Comparison of ENCODE assay signal across 8 mouse cellular contexts in the genomic region with DNA sequence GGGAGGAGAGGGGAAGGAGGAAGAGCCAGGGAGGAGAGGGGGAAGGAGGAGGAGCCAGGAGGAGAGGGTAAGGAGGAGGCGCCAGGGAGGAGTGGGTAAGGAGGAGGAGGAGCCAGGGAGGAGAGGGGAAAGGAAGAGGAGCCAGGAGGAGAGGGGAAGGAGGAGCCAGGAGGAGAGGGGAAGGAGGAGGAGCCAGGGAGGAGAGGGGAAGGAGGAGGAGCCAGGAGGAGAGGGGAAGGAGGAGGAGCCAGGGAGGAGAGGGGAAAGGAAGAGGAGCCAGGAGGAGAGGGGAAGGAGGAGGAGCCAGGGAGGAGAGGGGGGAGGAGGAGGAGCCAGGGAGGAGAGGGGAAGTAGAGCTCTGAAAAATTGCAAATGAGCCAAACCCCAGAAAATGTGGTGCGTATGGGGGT. TPM values are rescaled to one million over a fixed set of nuclear protein-coding genes. Genes with fewer than 3 reads are reported as not detected.
DNase-seq lines count a peak whose midpoint lies in the region; ATAC-seq and TF ChIP-seq lines count a peak whose summit lies in the region.
"Not testable (repeated sequence)": the region's sequence is repeated elsewhere in the genome, so short reads cannot be mapped to it uniquely, and the experiment has no call there.
"Had no signal": no experiment of that assay in that cellular context is flagged by ENCODE, and none has a peak within 500 bp of the region (broad histone marks: within the 10 kb centered on the region; RNA-seq: fewer than 3 reads in every experiment).

No protein-coding gene starts in this region.

- H3K27ac ChIP-seq in liver, postnatal 0 days (ENCODE audit: low read depth), result not testable (repeated sequence)

- peak; percentile 86 for ATAC-seq in common myeloid progenitor, adult 5-6 weeks (replicated peaks; ENCODE audit: low read depth, poor library complexity, severe bottlenecking)
- ATAC-seq in liver, postnatal 0 days, result 0 out of 2 replicates have a peak, but pooled peaks have one; percentile 20
- peak; percentile 91 for ATAC-seq in megakaryocyte progenitor cell, adult 5-6 weeks (replicated peaks; ENCODE audit: poor library complexity)

- WGBS in liver, postnatal 0 days (ENCODE audit: insufficient replicate concordance), result 41% methylated on average over 2 of the region's 2 CpGs

- H3K4me1 ChIP-seq in E14TG2a.4 (replicated peaks; ENCODE audit: low read depth, low read length), result peaks cover 60% of the 10 kb centered on the region
- H3K4me1 ChIP-seq in liver, postnatal 0 days (ENCODE audit: insufficient read depth), result not testable (repeated sequence)

- H3K36me3 ChIP-seq in E14TG2a.4 (ENCODE audit: insufficient read depth, low read length); liver, postnatal 0 days (replicated peaks; ENCODE audit: insufficient read depth, low read length): not testable (repeated sequence)

- H3K9me3 ChIP-seq in E14TG2a.4 (ENCODE audit: low read length); liver, postnatal 0 days (ENCODE audit: low read length): not testable (repeated sequence)

- not testable (repeated sequence) for H3K9ac ChIP-seq in liver, postnatal 0 days (replicated peaks)

- DNase-seq in WW6 (ENCODE audit: low read depth, low spot score) (peak; percentile 86), liver (peak; percentile 59)
- DNase-seq in liver, postnatal 0 days, result peak; percentile 44

- H3K4me2 ChIP-seq in liver, postnatal 0 days (ENCODE audit: low read depth, low read length), result not testable (repeated sequence)

- 0 out of 2 replicates have a peak overlapping the region, but pooled peaks have one; percentile 14 for H3K4me3 ChIP-seq in E14TG2a.4 (replicated peaks; ENCODE audit: low read length)
- not testable (repeated sequence) for H3K4me3 ChIP-seq in liver, postnatal 0 days (ENCODE audit: low read depth, low read length)

- not testable (repeated sequence) for TF ChIP-seq CTCF in E14TG2a.4 (conservative IDR thresholded peaks at IDR 0.05; ENCODE audit: low read length); liver, postnatal 0 days (IDR thresholded peaks at IDR 0.05; ENCODE audit: low read depth)

- not testable (repeated sequence) for TF ChIP-seq EP300 in liver, postnatal 0 days (IDR thresholded peaks at IDR 0.05; ENCODE audit: low read depth)

- H3K27me3 ChIP-seq in E14TG2a.4 (ENCODE audit: insufficient read depth, low read length); liver, postnatal 0 days (ENCODE audit: insufficient read depth, low read length): not testable (repeated sequence)

RNA-seq across cellular contexts. Expression of gene Fhad1, which starts 20.8 kb away (rescaled TPM):
- total RNA-seq in common myeloid progenitor, adult 5-6 weeks (2017), result not detected in 2 replicates
- polyA plus RNA-seq in liver, postnatal 0 days (2015; fragmentation: Nextera tagmentation; extraction: Ambion mirVana), result 0.71 and 1.0 TPM in 2 replicates
- total RNA-seq in megakaryocyte progenitor cell, adult 5-6 weeks (2015), result 0.20 TPM in 1 of 2 replicates, not detected in the other
- 1.2 TPM in 1 of 2 replicates, not detected in the other for total RNA-seq in megakaryocyte progenitor cell, adult 5-6 weeks (2017)
- total RNA-seq: gastrocnemius, adult 18-20 months; MEL had no signal

Comparison
In these comparisons a context has a peak if more than half of its experiments do, and no peak if none do; other contexts are left out.
1. ATAC-seq: peak in every context shown above with its lines; median percentile 91 in megakaryocyte progenitor cell, adult 5-6 weeks; 86 in common myeloid progenitor, adult 5-6 weeks; 20 in liver, postnatal 0 days.